Mouse (Mus musculus): Measurements from ENCODE around the gene Rasa1. TPM values are rescaled to one million over a fixed set of nuclear protein-coding genes. Genes with fewer than 3 reads are reported as not detected.

Rasa1 gene
- 3.9 and 5.6 TPM in 2 replicates for polyA plus RNA-seq (2012; rRNA removed)

DNA sequence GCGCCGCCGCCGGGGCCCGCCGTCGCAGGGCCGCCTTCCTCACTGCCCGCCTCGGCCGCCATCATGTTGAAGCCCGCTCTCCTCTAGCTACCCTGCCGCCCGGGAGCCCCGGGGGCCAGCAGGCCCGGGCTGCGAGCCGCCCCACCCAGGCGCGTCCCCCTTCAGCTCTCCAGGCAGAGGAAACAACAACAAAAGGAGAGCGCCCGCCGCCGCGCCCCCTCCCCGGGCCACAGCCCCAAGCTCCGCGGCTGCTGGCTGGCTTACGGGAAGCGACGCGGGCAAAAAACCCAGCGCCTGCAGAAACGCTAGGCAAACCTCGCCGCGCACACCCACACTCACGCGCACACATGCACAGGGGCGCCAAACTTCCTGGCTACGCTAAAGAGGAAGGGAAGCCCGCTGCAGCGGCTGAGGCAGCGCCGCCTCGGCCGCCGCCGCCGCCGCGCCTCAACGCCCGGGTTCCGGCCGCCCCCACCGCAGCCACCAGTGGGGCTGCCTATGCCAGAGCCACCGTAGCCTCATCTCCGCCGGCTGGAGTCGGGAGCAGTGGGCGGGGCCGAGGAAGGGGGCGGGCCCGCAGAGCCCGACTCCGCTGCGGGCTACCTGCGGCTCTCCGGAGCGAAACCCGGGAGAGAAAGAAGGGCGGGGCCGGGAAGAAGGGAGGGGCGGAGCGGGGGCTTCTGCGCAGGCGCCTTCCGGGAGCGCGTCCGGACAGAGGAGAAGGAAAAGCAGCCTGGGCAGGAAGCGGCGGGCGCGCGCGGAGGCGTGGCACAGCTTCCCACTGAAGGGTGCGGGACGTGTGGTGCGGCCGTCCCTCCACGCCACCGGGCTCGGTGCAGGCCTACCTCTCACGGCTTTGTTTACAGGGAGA lies at the start of gene Rasa1:
Gene Rasa1, minus strand, starts transcription at position 288 of the 871 bp plus-strand sequence.

DNA sequence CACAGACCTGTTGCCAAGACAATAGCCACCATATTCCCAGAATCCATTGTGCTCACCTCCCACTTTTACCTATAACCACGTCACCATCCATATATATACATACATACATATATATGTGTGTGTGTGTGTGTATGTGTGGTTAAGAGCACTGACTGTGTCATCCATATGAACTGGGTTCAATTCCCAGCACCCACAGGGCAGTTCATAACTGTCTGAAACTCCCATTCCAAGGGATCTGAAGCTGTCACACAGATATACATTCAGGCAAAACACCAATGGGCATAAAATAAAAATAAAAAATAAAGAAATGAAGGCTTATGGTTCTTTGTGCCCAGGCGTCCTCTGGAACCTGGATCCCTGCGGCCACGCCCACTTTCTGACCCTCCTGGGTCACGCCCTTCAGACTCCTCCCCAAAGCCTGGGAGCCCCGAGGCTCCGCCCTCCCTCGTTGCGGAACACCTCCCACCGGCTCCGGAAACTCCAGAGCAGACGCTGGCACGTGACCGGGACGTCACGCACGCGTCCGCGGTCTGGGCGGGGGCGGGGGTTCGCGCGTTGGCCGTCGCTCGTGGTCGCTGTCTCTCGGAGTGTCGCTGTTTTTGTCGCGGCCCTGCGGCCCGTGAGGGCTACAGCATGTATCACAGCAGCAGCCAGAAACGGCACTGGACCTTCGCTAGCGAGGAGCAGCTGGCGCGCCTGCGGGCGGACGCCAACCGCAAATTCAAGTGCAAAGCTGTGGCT lies 99.9 kb downstream of the Rasa1 start, which contains the start of gene Ccnh:
Gene Ccnh, plus strand, starts transcription at position 506 of the 741 bp plus-strand sequence.

Other genes starting within 250 kb of the Rasa1 start
- gene Ccnh, start 99.7 kb downstream of the Rasa1 start, polyA plus RNA-seq (2012; rRNA removed) = 14.0 and 16.6 TPM in 2 replicates